Mouse (Mus musculus): Measurements from ENCODE around the gene Btbd1.
"Not testable (repeated sequence)": the region's sequence is repeated elsewhere in the genome, so short reads cannot be mapped to it uniquely, and the experiment has no call there.

Gene Btbd1

GRCm38 (mm10) chr7:81849633-81850032, 20.4 kb upstream of the Btbd1 start:
- DNase-seq (ENCODE audit: low read depth, low spot score) = no peak

- DNase-seq (ENCODE audit: low read depth, low spot score) = no peak
These were observed 20.0 kb upstream of the Btbd1 start for GRCm38 (mm10) chr7:81849214-81849613.

GRCm38 (mm10) chr7:81847777-81848176, 18.5 kb upstream of the Btbd1 start:
- no peak for DNase-seq (ENCODE audit: low read depth, low spot score)

- DNase-seq (ENCODE audit: low read depth, low spot score) = no peak
These were observed 17.8 kb upstream of the Btbd1 start for GRCm38 (mm10) chr7:81847010-81847409.

- DNase-seq (ENCODE audit: low read depth, low spot score) = no peak
These were observed 16.8 kb upstream of the Btbd1 start for GRCm38 (mm10) chr7:81846008-81846407.

- no peak for DNase-seq (ENCODE audit: low read depth, low spot score)
These were observed 16.1 kb upstream of the Btbd1 start for GRCm38 (mm10) chr7:81845313-81845712.

- DNase-seq (ENCODE audit: low read depth, low spot score) = no peak
These were observed 15.6 kb upstream of the Btbd1 start for GRCm38 (mm10) chr7:81844801-81845200.

GRCm38 (mm10) chr7:81843903-81844302, 14.7 kb upstream of the Btbd1 start:
- DNase-seq (ENCODE audit: low read depth, low spot score) = no peak

- no peak for DNase-seq (ENCODE audit: low read depth, low spot score)
These were observed 13.8 kb upstream of the Btbd1 start for GRCm38 (mm10) chr7:81842998-81843397.

- no peak for DNase-seq (ENCODE audit: low read depth, low spot score)
These were observed 12.9 kb upstream of the Btbd1 start for GRCm38 (mm10) chr7:81842141-81842540.

- DNase-seq (ENCODE audit: low read depth, low spot score) = no peak
These were observed 12.2 kb upstream of the Btbd1 start for GRCm38 (mm10) chr7:81841439-81841838.

- DNase-seq (ENCODE audit: low read depth, low spot score) = no peak
These were observed 11.5 kb upstream of the Btbd1 start for GRCm38 (mm10) chr7:81840661-81841181.

- no peak for DNase-seq (ENCODE audit: low read depth, low spot score)
These were observed 10.5 kb upstream of the Btbd1 start for GRCm38 (mm10) chr7:81839746-81840145.

GRCm38 (mm10) chr7:81837771-81838170, 8.5 kb upstream of the Btbd1 start:
- DNase-seq (ENCODE audit: low read depth, low spot score) = not testable (repeated sequence)

- no peak for DNase-seq (ENCODE audit: low read depth, low spot score)
These were observed 6.2 kb upstream of the Btbd1 start for GRCm38 (mm10) chr7:81835430-81835829.

GRCm38 (mm10) chr7:81834847-81835246, 5.6 kb upstream of the Btbd1 start:
- no peak for DNase-seq (ENCODE audit: low read depth, low spot score)

- no peak for DNase-seq (ENCODE audit: low read depth, low spot score)
These were observed 401 bp downstream of the Btbd1 start for GRCm38 (mm10) chr7:81828681-81829378.

- DNase-seq (ENCODE audit: low read depth, low spot score) = no peak
These were observed 1.2 kb downstream of the Btbd1 start for GRCm38 (mm10) chr7:81827806-81828667.

GRCm38 (mm10) chr7:81825381-81825780, 3.9 kb downstream of the Btbd1 start:
- DNase-seq (ENCODE audit: low read depth, low spot score) = no peak

- DNase-seq (ENCODE audit: low read depth, low spot score) = no peak
These were observed 4.3 kb downstream of the Btbd1 start for GRCm38 (mm10) chr7:81824906-81825305.

- no peak for DNase-seq (ENCODE audit: low read depth, low spot score)
These were observed 23.2 kb downstream of the Btbd1 start for GRCm38 (mm10) chr7:81806067-81806466.

- DNase-seq (ENCODE audit: low read depth, low spot score) = peak; percentile 80
These were observed 40.0 kb downstream of the Btbd1 start, which contains the start of gene 3110040N11Rik for GRCm38 (mm10) chr7:81789095-81789757. Gene 3110040N11Rik (minus strand): TSS chr7:81789478.
